Mouse (Mus musculus) c-Kit-positive CD71-negative TER-119-negative erythroid progenitor cells, embryonic 14.5 days (primary cell): ENCODE results near the gene Ap4e1.

Experiments used
- DNase-seq: peaks from one replicate; pipeline ENCODE4 v3.0.0-alpha.2; 2013; ENCODE audit warnings: low read depth

Ap4e1 gene

DNA sequence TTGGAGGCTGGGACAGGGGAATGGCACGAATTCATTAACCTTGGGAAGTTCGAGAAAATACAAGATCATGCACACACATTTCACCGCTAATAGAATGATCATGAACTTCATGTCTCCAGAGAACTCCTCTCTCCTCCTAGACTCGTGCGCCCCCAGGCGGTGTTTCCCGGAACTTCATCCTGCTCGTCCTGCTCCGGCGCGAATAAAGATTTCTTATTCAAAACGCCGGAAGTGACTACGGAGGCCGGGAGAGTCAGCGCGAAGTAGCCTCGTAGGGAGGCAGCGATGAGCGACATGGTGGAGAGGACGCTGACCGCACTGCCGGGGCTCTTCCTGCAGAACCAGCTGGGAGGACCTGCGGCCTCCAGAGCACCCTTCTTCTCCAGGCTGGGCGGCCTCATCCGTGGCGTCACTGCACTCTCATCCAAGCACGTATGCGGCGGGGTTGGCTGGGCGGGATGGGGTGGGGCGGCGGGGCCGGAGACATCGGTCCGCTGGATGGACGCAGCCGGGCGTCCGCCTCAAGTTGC, at the start of gene Ap4e1:
TSS of gene Ap4e1 (plus strand) at position 249 of the 530 bp plus-strand sequence.
- DNase-seq = peak; percentile 96

DNA sequence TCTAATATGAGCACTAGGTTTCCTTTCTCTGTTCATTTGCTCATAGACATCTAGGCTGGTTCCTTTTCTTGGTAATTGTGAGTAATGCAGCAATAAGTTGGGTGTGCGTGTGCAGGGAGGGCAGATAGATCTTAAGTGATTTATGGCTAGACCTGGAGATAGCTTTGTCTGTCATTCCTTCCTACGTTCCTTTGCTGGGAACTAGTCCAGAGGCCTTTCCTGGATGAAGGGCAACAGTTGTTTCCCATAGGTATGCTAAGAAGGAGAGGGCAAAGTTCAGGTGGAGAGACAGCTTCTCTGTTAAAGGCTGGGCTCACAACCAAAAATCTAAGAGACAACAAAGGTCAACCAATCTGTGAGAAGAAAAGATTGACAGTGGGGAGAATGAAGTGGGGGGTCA, 46.8 kb upstream of the Ap4e1 start:
- DNase-seq = no peak

DNA sequence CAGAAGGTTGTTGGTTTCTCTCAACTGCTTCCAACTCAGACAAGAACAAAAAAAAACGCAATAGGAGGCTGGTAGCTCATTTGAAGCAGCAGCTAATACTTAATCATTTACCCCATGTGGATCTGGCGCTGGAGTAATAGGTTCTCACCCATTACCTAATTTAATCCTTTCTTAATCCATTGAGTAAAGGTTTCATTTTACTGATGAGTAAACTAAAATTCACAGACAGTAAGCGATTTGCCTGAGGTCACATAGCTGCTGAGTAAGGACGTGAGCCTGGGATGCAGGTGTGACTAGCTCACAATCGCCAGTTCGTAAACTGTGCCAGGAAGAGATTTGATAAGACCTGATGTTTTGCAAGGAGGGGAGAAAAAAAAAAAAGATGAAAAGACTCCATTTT, 31.1 kb upstream of the Ap4e1 start:
- no peak for DNase-seq

DNA sequence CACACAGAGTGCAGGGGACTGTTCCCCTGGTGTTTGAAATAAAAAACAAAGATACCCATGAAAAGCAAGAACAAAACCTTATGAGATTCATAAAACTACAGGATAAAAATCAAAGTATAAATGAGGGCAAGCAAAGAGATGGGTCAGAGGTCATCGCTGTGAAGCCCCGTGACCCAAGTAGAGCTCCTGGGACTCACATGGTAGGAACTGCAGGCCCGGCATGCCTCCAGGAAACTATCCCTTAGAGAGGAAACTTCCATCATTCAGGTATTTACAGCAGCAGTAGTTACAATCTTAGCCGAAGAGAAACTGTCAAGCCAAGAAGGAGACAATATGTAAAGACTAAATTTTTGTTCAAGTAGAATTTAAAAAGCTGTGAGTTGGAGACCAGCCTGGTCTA, 25.3 kb upstream of the Ap4e1 start:
- DNase-seq = no peak

DNA sequence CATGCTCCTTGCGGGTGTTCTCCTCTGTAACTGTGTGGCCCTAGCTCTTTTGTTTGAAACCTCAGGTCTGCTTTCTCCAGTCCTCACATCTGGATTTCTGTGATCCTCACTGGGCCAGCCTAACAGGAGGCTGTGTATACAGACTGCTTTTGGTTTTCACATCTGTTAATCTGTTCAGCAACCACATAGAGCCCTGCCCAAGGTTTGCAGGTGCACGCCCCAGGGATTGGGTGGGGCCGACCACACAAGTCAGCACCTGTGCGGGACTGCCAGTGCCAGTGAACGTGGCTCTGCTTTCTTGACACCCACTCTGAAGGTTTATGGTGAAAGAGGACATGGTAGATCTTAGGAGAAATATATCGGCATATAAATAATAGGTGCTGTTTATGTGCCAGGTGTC, 18.6 kb upstream of the Ap4e1 start:
- no peak for DNase-seq

DNA sequence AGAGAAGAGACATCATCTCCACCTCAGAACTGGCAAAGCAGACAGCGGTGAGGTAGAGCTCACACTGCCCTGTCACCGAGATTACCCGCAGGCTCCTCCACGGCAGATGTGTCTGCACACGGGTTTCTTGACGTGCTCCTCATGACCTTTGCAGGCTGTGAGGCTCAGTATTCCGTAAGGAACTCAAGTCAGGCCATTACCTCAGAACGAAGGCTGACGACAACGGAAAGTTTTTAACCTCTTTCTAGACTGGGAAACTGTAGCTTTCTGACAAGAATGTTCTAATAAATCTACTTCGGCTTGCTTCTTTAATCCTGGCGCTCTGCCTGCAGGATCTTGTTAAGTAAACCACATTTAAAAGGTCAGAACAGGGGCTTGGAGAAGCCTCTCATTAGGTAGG, 15.8 kb upstream of the Ap4e1 start:
- no peak for DNase-seq

DNA sequence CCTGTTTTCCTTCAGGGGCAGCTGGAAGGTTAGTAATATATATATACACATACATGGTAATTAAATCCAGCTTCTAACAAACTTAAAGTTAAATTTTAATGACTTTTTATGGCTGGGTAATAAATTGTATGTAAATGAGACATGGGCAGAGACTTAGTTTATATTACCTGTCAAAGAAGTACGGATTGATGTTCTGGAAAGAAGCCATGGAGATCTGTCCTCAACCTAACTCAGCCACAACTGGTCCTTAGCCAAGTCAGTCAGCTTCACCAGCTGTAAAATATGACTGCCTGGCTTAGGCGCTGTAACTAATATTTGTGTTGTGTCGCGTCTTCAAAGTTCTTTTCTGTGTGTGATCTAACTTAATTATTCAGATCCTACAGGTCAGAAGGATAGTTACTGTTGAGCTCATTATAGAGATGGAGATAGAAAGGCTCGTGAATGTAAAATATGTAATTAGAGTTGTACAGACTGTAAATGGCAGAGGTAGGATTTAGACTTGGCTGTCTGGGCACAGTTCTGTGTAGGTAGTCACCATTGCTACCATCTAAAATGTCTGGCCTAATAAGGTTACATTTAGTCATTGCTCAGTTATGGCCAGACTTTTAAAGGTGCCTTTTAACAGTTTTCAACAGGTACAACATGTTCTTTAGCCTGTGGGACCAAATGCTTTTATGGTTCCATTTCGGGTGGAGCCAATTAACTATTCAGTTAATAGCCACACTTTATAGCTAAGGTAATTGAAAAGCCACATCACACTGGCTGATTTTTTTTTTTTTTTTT, 13.9 kb upstream of the Ap4e1 start:
- DNase-seq = no peak

DNA sequence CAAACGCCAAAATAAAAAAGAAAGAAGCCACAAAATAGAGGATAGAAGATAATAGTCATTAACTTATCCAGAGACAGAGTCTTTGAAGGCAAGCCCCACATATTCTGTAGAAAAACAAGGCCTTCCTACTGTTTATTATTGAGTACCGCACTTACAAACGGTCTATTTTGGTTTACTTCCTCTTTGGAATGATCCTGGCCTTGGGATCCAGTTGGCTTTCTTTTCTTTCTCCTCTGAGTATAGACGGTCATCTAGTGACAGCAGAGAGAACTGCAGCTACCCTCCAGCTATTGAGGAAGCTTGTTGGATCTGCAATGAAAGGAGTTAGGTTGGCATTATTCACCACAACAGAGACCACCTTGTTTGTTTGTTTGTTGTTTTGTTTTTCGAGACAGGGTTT, 11.8 kb upstream of the Ap4e1 start:
- DNase-seq = peak; percentile 35

DNA sequence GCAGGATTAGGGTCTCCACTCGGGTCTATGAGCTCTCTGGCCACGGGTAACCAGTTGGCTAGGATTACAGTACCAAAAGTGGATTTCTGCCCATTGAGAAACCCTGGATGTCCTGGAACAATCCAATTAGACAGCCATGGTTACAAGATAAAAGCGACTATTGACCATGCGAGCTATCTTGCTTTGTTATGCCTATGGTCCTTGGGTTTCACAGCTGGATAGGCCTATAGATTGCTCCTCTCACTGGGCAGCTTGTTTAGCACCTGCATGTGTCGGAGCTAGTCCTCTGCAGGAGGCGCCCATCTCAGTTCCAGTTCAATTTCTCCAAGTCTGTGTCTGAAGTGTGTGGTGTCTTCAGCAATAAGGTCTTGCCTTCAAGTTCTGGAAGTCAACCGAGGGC, 10.3 kb upstream of the Ap4e1 start:
- no peak for DNase-seq

DNA sequence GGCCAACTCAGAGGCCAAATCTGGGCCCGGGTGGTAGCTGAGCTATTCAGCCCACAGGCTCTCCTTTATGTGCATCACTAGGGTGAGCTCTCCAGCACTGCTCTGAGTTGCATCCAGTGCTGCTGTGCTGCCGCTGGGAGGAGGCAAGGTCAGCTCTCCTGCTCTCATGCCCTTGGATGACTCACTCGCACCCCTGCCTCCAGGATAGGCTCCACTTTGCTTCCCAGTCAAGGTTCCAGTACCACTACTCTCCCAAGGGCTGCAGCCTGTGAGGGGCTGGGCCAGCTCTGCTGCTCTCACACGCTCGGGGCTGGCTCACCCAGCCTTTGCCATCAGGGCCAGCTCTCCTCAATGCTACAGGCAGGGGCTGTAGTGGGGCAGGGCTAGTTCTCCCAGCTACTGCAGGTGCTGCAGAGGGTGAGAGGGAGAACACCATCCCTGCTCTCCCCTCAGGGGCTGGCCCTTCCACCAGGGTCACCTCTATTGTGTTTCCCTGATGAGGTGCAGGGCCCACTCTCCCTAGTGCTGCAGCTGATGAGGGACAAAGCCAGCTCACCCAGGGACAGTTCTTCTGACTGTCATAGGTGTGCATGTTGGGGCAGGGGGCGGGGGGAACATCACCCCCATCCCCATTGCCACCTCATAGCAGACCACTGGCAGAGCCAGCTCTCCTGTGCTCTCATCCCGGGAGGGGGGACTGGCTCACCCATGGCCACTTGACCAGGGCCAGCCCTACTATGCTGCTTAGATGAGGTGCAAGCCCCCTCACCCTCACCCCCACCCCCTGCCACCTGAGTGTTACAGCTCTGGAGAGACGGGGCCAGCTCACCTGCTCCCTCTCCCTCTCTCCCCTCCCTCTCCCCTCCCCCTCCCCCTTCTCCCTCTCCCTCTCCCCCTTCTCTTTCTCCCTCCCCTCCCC, 7.9 kb upstream of the Ap4e1 start:
- DNase-seq = no peak

DNA sequence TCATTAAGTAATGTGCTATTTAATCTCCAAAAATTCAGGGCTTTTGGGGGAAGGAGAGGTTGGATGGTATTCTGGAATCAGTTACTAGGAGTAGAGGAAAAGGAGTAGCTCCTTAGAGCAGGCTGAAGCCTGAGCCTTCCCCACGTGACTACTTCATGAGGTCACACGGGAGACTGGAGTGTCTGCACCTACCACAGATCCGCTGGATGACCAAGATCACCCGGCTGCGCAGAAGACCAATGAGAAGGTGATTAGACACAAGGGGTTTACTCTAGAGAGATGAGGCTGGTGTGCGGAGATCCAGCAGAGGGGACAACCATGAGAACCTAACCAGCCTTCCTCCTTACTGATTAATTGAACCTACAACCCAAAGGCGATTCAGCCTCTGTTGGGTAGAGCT, 4.5 kb upstream of the Ap4e1 start:
- DNase-seq = no peak

DNA sequence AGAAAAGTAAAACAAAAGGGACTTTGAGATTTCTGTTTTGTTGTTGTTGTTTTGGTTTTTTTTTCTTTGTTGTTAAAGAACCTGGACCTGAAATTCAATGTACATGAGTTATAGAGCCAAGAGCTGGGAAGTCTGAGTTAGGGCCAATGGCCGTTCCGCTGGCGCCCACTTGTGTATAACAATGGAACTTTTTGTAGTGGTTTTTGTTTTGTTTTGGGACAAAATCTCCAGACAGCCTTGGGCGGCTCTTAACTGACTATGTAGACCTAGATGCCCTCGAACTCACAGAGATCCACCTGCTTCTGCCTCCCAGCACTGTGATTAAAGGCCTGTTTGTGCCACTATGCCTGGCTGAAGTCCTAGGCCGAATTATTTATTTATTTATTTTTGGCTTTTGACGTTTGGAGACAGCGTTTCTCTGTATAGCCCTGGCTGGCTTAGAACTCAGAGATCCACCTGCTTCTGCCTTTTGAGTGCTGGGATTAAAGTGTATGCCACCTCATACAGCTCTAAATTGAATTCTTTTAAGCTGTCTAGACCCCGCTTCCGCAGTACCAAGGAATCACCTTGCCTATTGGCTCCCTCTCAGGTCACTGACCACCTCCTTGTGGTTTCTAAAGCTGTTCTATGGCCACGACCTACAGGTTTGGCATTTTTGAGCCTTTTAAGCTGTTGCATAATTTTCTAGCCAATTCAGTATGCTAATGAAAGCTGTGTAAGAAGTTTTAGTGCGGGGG, 1.7 kb upstream of the Ap4e1 start:
- peak; percentile 48 for DNase-seq

DNA sequence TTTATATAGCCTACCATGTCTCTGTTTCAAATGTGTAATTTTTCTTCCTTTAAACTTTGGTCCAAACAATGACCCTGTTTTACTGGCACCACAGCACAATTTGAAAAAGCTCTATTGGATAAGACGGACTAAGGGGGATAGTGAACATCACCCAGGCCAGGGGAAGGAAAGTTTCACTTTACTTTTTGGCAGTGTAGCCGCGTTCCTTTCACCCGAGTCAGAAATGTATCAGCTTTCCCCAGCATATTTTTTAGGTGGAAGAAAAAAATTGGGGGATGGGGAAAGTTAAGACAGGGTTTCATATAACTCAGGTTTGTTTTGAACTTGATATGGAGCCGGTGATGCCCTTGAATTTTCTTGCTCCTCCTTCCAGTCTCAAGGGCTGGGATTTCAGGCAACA, 1.0 kb upstream of the Ap4e1 start:
- no peak for DNase-seq

DNA sequence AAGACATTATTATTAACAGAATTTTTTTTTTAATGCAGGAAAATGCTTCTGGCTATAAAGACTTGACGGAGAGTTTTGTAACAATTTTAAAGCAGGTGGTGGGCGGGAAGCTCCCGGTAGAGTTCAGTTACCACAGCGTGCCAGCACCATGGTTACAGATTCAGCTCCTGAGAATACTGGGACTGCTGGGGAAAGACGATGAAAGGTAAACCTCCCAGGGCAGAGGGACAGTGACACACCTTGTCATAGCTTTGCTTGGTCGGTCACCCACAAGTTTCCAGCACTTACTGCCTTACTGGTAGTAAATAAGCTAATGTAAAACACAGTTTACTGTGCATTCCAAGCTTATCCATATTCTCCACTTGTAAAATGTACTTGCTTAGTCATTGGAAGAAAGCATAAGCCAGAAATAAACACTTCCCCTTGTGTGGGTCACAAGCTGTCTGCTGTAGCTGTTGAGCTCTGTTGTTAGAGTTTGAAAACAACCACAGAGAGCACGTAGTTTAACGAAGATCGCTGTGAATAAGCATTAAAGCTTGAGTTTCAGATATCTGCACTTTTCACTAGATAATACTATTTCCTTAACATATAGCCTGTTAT, 26.6 kb downstream of the Ap4e1 start:
- no peak for DNase-seq

DNA sequence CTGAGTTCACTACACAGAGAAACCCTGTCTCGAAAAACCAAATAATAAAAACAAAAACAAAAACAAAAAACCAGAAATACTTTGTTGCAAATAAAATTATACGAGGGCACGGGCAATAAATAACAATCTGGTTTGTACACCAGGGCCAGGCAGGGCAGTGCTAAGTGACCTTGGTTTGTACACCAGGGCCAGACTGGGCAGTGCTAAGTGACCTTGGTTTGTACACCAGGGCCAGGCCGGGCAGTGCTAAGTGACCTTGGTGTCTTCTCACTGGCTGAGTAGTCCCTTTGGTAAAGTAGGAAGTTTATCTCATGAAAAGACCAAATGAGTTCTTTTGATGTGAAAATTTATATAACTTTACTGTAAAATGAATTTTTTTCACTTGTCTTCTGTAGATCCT, 28.8 kb downstream of the Ap4e1 start:
- no peak for DNase-seq

DNA sequence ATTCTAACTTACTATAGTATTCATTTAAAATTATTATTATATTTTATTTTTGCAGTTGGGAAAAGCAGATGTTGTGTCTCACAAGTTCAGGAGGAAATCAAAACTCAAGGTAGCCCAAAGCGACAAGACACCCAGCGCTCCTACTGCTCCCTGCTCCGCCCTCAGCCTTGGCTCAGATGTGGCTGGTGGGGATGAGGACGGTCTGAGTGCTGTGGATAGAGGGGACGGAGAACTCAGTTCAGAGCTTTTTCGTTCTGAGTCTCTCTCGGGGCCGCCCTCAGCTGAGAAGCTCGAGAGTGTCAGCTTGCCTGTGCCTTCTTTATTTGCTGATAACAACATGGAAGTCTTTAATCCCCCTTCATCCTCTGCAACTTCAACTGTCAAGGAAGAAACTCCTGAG, 53.0 kb downstream of the Ap4e1 start:
- DNase-seq = no peak

DNA sequence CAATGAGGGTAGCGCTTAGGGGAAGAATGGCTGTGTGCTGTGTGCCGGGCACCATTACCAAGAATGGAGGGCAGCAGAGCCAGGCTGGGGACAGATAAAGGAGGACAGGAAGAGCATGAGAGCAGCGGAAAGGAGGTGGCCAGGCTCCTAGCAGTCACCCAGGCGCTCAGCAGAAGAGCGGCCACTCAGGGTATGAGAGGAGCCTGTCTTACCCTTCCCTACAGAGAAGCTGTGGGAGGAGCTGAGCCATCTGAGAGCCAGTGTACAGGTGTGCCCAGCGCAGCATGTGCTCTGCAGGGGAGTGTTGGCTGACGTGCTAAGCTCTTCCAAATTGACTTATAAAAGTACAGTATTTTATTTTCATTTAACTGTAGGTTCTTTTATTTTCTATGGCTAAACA, 60.3 kb downstream of the Ap4e1 start:
- DNase-seq = no peak

DNA sequence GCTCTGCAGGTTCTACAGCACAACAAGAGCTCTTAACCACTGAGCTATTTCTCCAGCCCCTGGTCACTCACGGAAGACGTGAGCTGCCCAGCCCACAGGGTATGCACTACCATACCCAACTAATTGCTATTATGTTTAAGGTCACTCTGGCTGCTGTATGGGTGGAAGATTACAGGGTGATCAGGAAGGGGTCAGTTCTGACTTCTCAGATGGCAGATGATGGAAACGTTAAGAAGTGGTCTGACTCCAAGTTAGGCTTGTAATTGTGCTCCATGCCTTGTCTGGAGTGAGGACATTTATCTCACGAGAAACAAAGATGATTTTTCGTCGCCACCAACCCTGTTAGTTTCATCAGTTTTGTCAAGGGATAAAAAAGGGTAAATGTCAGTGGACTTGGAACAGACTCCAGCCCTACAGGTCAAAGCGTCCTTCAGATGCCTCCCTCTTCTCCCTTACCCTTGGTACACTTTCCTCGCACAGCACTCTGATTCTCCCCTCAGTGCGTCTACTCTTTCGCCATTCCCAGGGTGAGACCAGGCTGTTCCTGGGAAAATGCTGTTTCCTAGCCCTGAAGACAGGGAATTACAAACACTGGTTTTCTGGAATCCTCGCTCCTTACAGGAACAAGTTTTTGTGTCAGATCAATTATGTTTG, 61.4 kb downstream of the Ap4e1 start:
- no peak for DNase-seq

DNA sequence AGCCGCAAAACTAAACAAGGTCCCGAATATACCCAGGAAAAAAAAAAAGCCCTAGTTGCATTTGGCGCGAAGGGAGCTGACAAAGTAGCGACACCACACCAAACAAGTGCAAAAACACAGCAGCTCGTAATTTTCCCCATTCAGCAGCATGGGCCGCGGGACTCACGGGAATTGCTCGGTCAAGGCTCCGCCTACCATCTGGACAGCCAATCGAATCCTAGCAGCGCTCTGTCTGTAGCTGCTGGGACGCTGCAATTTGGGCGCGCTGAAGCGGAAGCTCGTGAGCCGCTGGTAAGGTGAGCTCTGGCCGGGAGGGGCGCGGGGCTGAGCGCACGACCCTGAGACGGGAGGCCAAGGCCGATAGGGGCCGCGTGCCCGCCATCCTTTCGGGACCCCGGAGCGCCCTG, 61.9 kb downstream of the Ap4e1 start, which contains the start of gene Blvra:
TSS of gene Blvra (plus strand) at position 231 of the 407 bp plus-strand sequence.
- peak; percentile 89 for DNase-seq

DNA sequence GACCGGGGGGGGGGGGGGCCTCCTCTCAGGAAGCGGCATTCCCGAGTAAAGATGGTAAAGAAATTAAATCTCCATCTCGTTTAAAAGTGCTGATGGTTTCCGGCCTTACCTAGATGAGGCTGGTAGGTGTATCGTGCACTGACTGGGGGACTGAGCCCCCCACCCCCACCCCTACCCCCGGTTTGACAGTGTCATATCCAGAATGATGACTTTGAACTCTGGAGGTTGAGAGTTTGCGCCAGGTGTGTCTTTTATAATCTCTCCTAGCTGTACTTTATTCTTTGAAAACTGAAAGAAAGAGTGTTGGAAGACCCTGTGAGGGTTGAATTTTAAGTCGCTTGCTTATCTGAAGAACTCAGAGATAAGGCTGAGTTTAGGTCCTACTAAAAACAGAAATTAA, 62.4 kb downstream of the Ap4e1 start:
- DNase-seq = no peak

DNA sequence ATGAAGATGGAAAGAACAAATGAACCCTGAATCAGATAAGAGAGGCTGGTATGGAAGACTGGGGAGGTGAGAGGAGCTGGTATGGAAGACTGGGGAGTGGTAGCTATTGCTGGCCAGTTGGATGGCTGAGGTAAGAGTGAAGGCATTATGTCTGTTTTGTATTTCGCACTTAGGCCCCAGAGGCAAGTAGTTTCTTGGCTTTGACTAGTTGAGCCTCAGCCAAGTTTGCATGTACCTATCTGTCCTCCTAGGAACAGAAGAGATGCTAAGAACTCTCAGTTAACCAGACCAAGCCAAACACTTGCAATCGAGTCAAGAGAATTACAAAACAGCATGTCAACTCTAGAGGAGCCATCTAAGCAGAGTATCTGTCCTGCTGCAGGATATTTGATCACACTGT, 65.6 kb downstream of the Ap4e1 start:
- DNase-seq = no peak
